Comparison of ENCODE assay signal across 18 mouse cellular contexts in genomic region chr13:82946931-82947330, GRCm38 (mm10).
"Had no signal": no experiment of that assay in that cellular context is flagged by ENCODE, and none has a peak within 500 bp of the region (broad histone marks: within the 10 kb centered on the region; RNA-seq: fewer than 3 reads in every experiment).

No protein-coding gene starts in this region.

- H3K36me3 ChIP-seq: lung, embryonic 15.5 days; midbrain, embryonic 13.5 days; midbrain, embryonic 15.5 days; neural tube, embryonic 12.5 days; stomach, embryonic 15.5 days had no signal

- H3K4me2 ChIP-seq: lung, embryonic 15.5 days; midbrain, embryonic 11.5 days; midbrain, embryonic 13.5 days; midbrain, embryonic 15.5 days; neural tube, embryonic 12.5 days; stomach, embryonic 15.5 days had no signal

- ATAC-seq: liver, postnatal 0 days; lung, postnatal 0 days; midbrain, embryonic 13.5 days; midbrain, embryonic 15.5 days had no signal

- H3K4me1 ChIP-seq: lung, embryonic 15.5 days; midbrain, embryonic 13.5 days; midbrain, embryonic 15.5 days; neural tube, embryonic 12.5 days; stomach, embryonic 15.5 days had no signal

- H3K9me3 ChIP-seq: lung, embryonic 15.5 days; megakaryocyte, embryonic 14.5 days; midbrain, embryonic 13.5 days; midbrain, embryonic 15.5 days; neural tube, embryonic 12.5 days; stomach, embryonic 15.5 days had no signal

- H3K27ac ChIP-seq: lung, embryonic 15.5 days; macrophage; midbrain, embryonic 13.5 days; midbrain, embryonic 15.5 days; neural tube, embryonic 12.5 days; stomach, embryonic 15.5 days; stomach, postnatal 0 days had no signal

- H3K9ac ChIP-seq: liver, postnatal 0 days; lung, embryonic 15.5 days; midbrain, embryonic 13.5 days; midbrain, embryonic 15.5 days; neural tube, embryonic 12.5 days; stomach, embryonic 15.5 days had no signal

- H3K27me3 ChIP-seq: lung, embryonic 15.5 days; megakaryocyte, embryonic 14.5 days; midbrain, embryonic 13.5 days; midbrain, embryonic 15.5 days; neural tube, embryonic 12.5 days; stomach, embryonic 15.5 days had no signal

- DNase-seq: liver, postnatal 0 days; lung, adult 2 months; lung, postnatal 14 days; lung, postnatal 36 days; right cerebral cortex, postnatal 14 days; thymus, adult 2 months; thymus, postnatal 25 days; thymus, postnatal 4 days had no signal

- H3K4me3 ChIP-seq: lung, embryonic 15.5 days; megakaryocyte, embryonic 14.5 days; midbrain, embryonic 13.5 days; midbrain, embryonic 15.5 days; neural tube, embryonic 12.5 days; stomach, embryonic 15.5 days had no signal
